Mouse (Mus musculus) v-Abl transformed pro-B cells (cell line): ENCODE data around the gene Lsmem1.
"Not testable (repeated sequence)": the region's sequence is repeated elsewhere in the genome, so short reads cannot be mapped to it uniquely, and the experiment has no call there.

ENCODE experiments used
- in situ Hi-C, 2 experiments: fragments of 400-800 bp; cut with MboI; formaldehyde crosslinking; loops; one replicate each; pipeline ENCODE4 v1.15.1; 2025; ENCODE audit not compliant: unreplicated experiment in 2 of 2

Gene Lsmem1

GRCm38 (mm10) chr12:40217776-40218175 lies 18.5 kb upstream of the Lsmem1 start:
- in situ Hi-C loops = no loop called here

- in situ Hi-C loops = no loop called here
Observed at GRCm38 (mm10) chr12:40214888-40215876, 15.9 kb upstream of the Lsmem1 start.

- in situ Hi-C loops = no loop called here
Observed at GRCm38 (mm10) chr12:40209049-40209448, 9.8 kb upstream of the Lsmem1 start.

- in situ Hi-C loops = no loop called here
Observed at GRCm38 (mm10) chr12:40207909-40208308, 8.6 kb upstream of the Lsmem1 start.

GRCm38 (mm10) chr12:40202161-40203035 lies 3.1 kb upstream of the Lsmem1 start:
- in situ Hi-C loops = no loop called here

- in situ Hi-C loops = no loop called here
Observed at GRCm38 (mm10) chr12:40200484-40201235, 1.4 kb upstream of the Lsmem1 start.

GRCm38 (mm10) chr12:40199795-40200402 lies 609 bp upstream of the Lsmem1 start:
- in situ Hi-C loops = loop anchor here in 1 of 2 experiments (10.0 kb wide), 1 partner anchor 695 kb away; no protein-coding TSS in a partner anchor

GRCm38 (mm10) chr12:40198427-40198826 lies 863 bp downstream of the Lsmem1 start:
- in situ Hi-C loops = loop anchor here in 1 of 2 experiments (10.0 kb wide), 1 partner anchor 694 kb away; no protein-coding TSS in a partner anchor

GRCm38 (mm10) chr12:40198019-40198418 lies 1.3 kb downstream of the Lsmem1 start:
- in situ Hi-C loops = loop anchor here in 1 of 2 experiments (10.0 kb wide), 1 partner anchor 693 kb away; no protein-coding TSS in a partner anchor

GRCm38 (mm10) chr12:40197511-40197910 lies 1.8 kb downstream of the Lsmem1 start:
- in situ Hi-C loops = loop anchor here in 1 of 2 experiments (10.0 kb wide), 1 partner anchor 693 kb away; no protein-coding TSS in a partner anchor

GRCm38 (mm10) chr12:40185474-40185873 lies 13.8 kb downstream of the Lsmem1 start:
- in situ Hi-C loops = no loop called here

- in situ Hi-C loops = no loop called here
Observed at GRCm38 (mm10) chr12:40177089-40177488, 22.2 kb downstream of the Lsmem1 start.

- in situ Hi-C loops = no loop called here
Observed at GRCm38 (mm10) chr12:40176158-40176557, 23.1 kb downstream of the Lsmem1 start.

GRCm38 (mm10) chr12:40175171-40175570 lies 24.1 kb downstream of the Lsmem1 start:
- in situ Hi-C loops = not testable (repeated sequence)

GRCm38 (mm10) chr12:40171637-40172036 lies 27.7 kb downstream of the Lsmem1 start:
- in situ Hi-C loops = loop anchor here (25.0 kb wide), 2 partner anchors 509 to 1834 kb away; no protein-coding TSS in a partner anchor

GRCm38 (mm10) chr12:40169675-40170074 lies 29.6 kb downstream of the Lsmem1 start:
- in situ Hi-C loops = loop anchor here (5.0 to 25.0 kb wide), 6 partner anchors 82 to 1832 kb away; no protein-coding TSS in a partner anchor

GRCm38 (mm10) chr12:40164621-40165020 lies 34.7 kb downstream of the Lsmem1 start:
- in situ Hi-C loops = loop anchor here (5.0 to 25.0 kb wide), 6 partner anchors 77 to 1827 kb away; no protein-coding TSS in a partner anchor

- in situ Hi-C loops = loop anchor here (5.0 to 25.0 kb wide), 3 partner anchors 73 to 1823 kb away; no protein-coding TSS in a partner anchor
Observed at GRCm38 (mm10) chr12:40160777-40161176, 38.5 kb downstream of the Lsmem1 start.

- in situ Hi-C loops = loop anchor here (25.0 kb wide), 2 partner anchors 492 to 1817 kb away; no protein-coding TSS in a partner anchor
Observed at GRCm38 (mm10) chr12:40154188-40154587, 45.1 kb downstream of the Lsmem1 start.
